Mouse (Mus musculus) lung, embryonic 14.5 days (tissue): Measurements from ENCODE around the gene Abca4. TPM values are rescaled to one million over a fixed set of nuclear protein-coding genes. Genes with fewer than 3 reads are reported as not detected.
"Not testable (repeated sequence)": the region's sequence is repeated elsewhere in the genome, so short reads cannot be mapped to it uniquely, and the experiment has no call there.

Experiments
- ATAC-seq: fragments of 200-750 bp; cut with Nextera tagmentation; 2 replicates; pipeline ENCODE4 v1.8.0; 2017; ENCODE audit warnings: mild to moderate bottlenecking, moderate TSS enrichment, moderate library complexity; ENCODE audit not compliant: insufficient read depth
- DNase-seq: peaks from one replicate; pipeline ENCODE4 v3.0.0-alpha.2; 2015
- H3K27ac ChIP-seq: fragments of 300-500 bp; sonication (generic); 2 replicates; pipeline ENCODE4 v1.5.1; 2014; ENCODE audit warnings: low read depth, mild to moderate bottlenecking, moderate library complexity
- H3K27me3 ChIP-seq: fragments of 300-500 bp; sonication (generic); 2 replicates; pipeline ENCODE4 v1.6.1; 2014; ENCODE audit warnings: low read length, control low read depth; ENCODE audit not compliant: insufficient read depth
- H3K36me3 ChIP-seq: fragments of 300-500 bp; sonication (generic); 2 replicates; pipeline ENCODE4 v1.6.1; 2014; ENCODE audit warnings: control low read depth; ENCODE audit not compliant: insufficient read depth
- H3K4me1 ChIP-seq: fragments of 300-500 bp; sonication (generic); 2 replicates; pipeline ENCODE4 v1.6.1; 2014; ENCODE audit warnings: antibody characterized with exemption, control low read depth; ENCODE audit not compliant: insufficient read depth
- H3K4me2 ChIP-seq: fragments of 300-500 bp; sonication (generic); 2 replicates; pipeline ENCODE4 v1.6.1; 2014; ENCODE audit warnings: mild to moderate bottlenecking
- H3K4me3 ChIP-seq: fragments of 300-500 bp; sonication (generic); 2 replicates; pipeline ENCODE4 v1.5.1; 2014; ENCODE audit warnings: low read depth, low read length
- H3K9ac ChIP-seq: fragments of 300-500 bp; sonication (generic); 2 replicates; pipeline ENCODE4 v1.6.1; 2014
- H3K9me3 ChIP-seq: fragments of 300-500 bp; sonication (generic); 2 replicates; pipeline ENCODE4 v1.6.1; 2016; ENCODE audit warnings: low read depth, low read length, control low read depth
- CTCF ChIP-seq: IDR thresholded peaks from 2 replicates; pipeline ENCODE4 v1.5.1; 2016; ENCODE audit warnings: antibody characterized with exemption, low read depth
- WGBS: fragments of 180-500 bp; shearing (Covaris S2); extraction: QIAGEN DNeasy Blood & Tissue Kit; methylation state at CpG from one replicate; pipeline ENCODE4 v1.1.7; 2014; 5-methylcytosine and 5-hydroxymethylcytosine counted together
- polyA plus RNA-seq: library from polyadenylated mRNA; unstranded; fragments of >200 nt; fragmentation: Nextera tagmentation; extraction: Ambion mirVana; gene quantifications from 2 replicates; pipeline ENCODE4 v1.2.1, GENCODE M21; 2014

Gene Abca4
- polyA plus RNA-seq, 1 experiment from 2014 or later: 1.7 TPM

DNA sequence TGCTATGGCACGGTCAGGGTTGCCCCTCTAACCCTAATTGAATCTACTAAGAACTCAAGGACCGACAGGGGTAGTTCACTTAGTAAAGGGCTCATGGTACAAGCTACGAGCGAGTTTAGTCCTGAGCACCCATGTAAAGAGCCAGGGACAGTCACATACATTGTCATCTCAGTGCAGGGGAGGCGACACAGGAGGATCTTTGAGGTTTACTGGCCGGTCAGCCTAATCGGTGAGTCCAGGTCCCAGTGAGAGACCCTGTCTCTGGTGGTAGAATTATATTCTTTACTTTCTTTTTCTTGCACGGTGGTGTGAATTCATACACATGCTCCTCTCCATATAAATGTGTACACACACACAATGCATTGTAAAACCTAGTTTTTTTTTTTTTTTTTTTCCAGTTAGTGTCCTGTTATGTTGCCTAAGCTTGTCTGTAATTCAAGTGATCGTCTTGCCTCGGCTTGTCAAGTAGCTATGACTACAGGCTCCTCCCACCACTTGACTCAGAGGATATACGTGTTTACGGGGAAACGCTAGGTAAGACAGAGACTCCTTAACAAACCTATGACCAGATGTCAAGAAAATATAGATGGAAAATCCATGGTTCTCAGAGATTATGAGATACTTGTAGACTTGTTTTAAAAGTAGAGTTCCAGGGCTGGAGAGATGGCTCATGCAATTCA is 167.3 kb downstream of the Abca4 start:
- no peaks in the 10 kb centered on the region for H3K27me3 ChIP-seq
- no peak for TF ChIP-seq CTCF
- no peaks in the 10 kb centered on the region for H3K36me3 ChIP-seq
- no peak overlapping the region for H3K27ac ChIP-seq
- ATAC-seq (no peak), DNase-seq (no peak)
- H3K4me2 ChIP-seq: no peak overlapping the region
- no peak overlapping the region for H3K9ac ChIP-seq
- H3K4me3 ChIP-seq: no peak overlapping the region
- no peaks in the 10 kb centered on the region for H3K9me3 ChIP-seq
- 55% methylated on average over 13 of the region's 13 CpGs for WGBS
- peaks cover 4% of the 10 kb centered on the region; the same call in 1 of the 2 replicates for H3K4me1 ChIP-seq

- Histone ChIP-seq H3K9ac (no peak overlapping the region), H3K36me3 (no peaks in the 10 kb centered on the region), H3K9me3 (no peaks in the 10 kb centered on the region), H3K4me3 (no peak overlapping the region), H3K4me1 (no peaks in the 10 kb centered on the region), H3K4me2 (no peak overlapping the region), H3K27me3 (no peaks in the 10 kb centered on the region), H3K27ac (no peak overlapping the region)
- no peak for TF ChIP-seq CTCF
- 68% methylated on average over 3 of the region's 3 CpGs for WGBS
- no peak for ATAC-seq
- DNase-seq: no peak
Measured at GRCm38 (mm10) chr3:122221240-122222036, 177.2 kb downstream of the Abca4 start.

DNA sequence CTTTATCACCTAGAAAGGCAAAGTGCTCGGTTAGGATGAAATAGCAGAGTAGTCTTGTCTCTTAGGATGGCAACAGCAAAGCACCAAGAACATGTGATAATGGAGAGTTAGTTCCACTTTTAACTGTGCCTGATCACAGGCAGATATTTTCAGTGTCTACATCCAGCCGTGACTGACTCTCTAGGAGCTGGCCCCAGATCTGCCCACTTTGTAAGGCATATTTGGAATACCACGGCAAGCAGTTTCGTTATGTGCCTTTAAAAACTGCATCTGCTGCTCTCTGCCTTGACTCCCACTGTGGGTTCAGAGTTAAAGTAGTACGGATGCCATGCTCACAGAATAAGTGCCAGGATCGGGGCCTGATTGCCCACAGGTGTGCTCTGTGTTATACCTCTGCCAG is 182.7 kb downstream of the Abca4 start:
- H3K4me2 ChIP-seq, H3K9ac ChIP-seq, H3K9me3 ChIP-seq, ATAC-seq, H3K27ac ChIP-seq, H3K4me1 ChIP-seq, H3K4me3 ChIP-seq, DNase-seq, H3K36me3 ChIP-seq, H3K27me3 ChIP-seq: not testable (repeated sequence)
- 52% methylated on average over 6 of the region's 6 CpGs for WGBS

Other genes starting within 250 kb of the Abca4 start
- gene Abcd3, start 229.1 kb upstream of the Abca4 start, polyA plus RNA-seq: 78.0 and 78.7 TPM in 2 replicates
- gene Arhgap29, start 91.9 kb upstream of the Abca4 start, polyA plus RNA-seq: 66.2 and 71.3 TPM in 2 replicates
- gene Gclm, start 201.1 kb downstream of the Abca4 start, polyA plus RNA-seq: 76.3 and 78.6 TPM in 2 replicates
- 77.8 and 80.2 TPM in 2 replicates for gene Dnttip2, start 229.9 kb downstream of the Abca4 start, polyA plus RNA-seq
- gene Bcar3, start 249.7 kb downstream of the Abca4 start, polyA plus RNA-seq: 13.4 and 14.0 TPM in 2 replicates